Mouse (Mus musculus) erythroblast, embryonic 14.5 days (primary cell): ENCODE data around the gene Cd300e. TPM values are rescaled to one million over a fixed set of nuclear protein-coding genes. Genes with fewer than 3 reads are reported as not detected.

Experiments used
- H3K27me3 ChIP-seq: 2 replicates; pipeline ENCODE4 v1.6.1; 2012; ENCODE audit warnings: inconsistent platforms; ENCODE audit not compliant: control insufficient read depth
- H3K36me3 ChIP-seq: 2 replicates; pipeline ENCODE4 v1.6.1; 2012; ENCODE audit warnings: mild to moderate bottlenecking, inconsistent platforms; ENCODE audit not compliant: control insufficient read depth
- H3K4me1 ChIP-seq: 2 replicates; pipeline ENCODE4 v1.6.1; 2012; ENCODE audit warnings: inconsistent platforms; ENCODE audit not compliant: control insufficient read depth
- H3K4me3 ChIP-seq: replicated peaks from 2 replicates; pipeline ENCODE3; 2012; ENCODE audit warnings: moderate library complexity, mild to moderate bottlenecking, inconsistent platforms
- H3K9me3 ChIP-seq: 2 replicates; pipeline ENCODE4 v1.6.1; 2012; ENCODE audit warnings: low read length, inconsistent platforms, mixed read lengths; ENCODE audit not compliant: control insufficient read depth
- GATA1 ChIP-seq: IDR thresholded peaks from 2 replicates; pipeline ENCODE4 v1.6.1; 2012; ENCODE audit warnings: low read length, inconsistent platforms, mixed read lengths
- TAL1 ChIP-seq: IDR thresholded peaks from 3 replicates; pipeline ENCODE4 v1.6.1; 2012; ENCODE audit warnings: low read length, inconsistent platforms, mixed read lengths
- polyA plus RNA-seq: library from polyadenylated mRNA; stranded (reverse); fragments of >175 nt; gene quantifications from 2 replicates; pipeline ENCODE4 v1.2.3, GENCODE M21; 2012

The Cd300e gene
- polyA plus RNA-seq, 1 experiment, result not detected

GRCm38 (mm10) chr11:115100741-115101140 lies 38.8 kb upstream of the Cd300e start:
- Histone ChIP-seq H3K9me3 (no peaks in the 10 kb centered on the region), H3K4me3 (no peak overlapping the region), H3K27me3 (no peaks in the 10 kb centered on the region), H3K36me3 (no peaks in the 10 kb centered on the region), H3K4me1 (no peaks in the 10 kb centered on the region)
- TF ChIP-seq TAL1 (no peak), GATA1 (no peak)

- H3K27me3 ChIP-seq, result no peaks in the 10 kb centered on the region
- no peaks in the 10 kb centered on the region for H3K4me1 ChIP-seq
- TF ChIP-seq GATA1 (no peak), TAL1 (no peak)
- H3K9me3 ChIP-seq, result no peaks in the 10 kb centered on the region
- no peaks in the 10 kb centered on the region for H3K36me3 ChIP-seq
- no peak overlapping the region for H3K4me3 ChIP-seq
These were observed 38.1 kb upstream of the Cd300e start for GRCm38 (mm10) chr11:115100032-115100621.

DNA sequence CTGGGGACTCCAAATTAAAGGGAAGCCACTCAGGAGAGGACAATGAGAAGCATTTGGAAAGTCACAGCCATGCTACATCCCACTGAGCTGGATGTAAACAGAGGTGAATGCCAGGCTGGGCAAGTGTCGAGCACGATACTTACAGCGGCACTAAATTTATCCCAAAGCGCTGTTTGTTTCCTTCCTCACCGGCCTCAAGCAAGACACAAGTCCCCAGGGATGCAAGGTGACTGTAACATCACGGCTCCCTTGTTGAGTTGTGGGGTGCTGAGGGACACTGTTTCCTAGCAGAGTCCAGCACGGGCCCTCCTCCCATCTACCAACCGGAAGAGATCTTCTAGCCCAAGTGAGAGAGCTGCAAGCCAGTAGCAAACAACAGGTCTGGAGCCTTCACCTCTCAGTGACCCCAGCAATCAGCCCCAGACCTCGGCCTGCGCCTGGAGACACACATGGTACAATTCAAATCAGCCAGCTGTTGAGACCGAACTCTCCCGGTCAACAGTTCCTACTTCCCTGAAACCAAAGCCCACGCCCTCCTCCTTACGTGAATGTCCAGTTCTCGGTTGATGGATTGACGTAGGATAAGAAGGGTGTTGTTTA lies 37.4 kb upstream of the Cd300e start:
- H3K36me3 ChIP-seq, result no peaks in the 10 kb centered on the region
- TF ChIP-seq GATA1 (no peak), TAL1 (no peak)
- H3K9me3 ChIP-seq, result no peaks in the 10 kb centered on the region
- H3K4me3 ChIP-seq, result no peak overlapping the region
- H3K27me3 ChIP-seq, result no peaks in the 10 kb centered on the region
- H3K4me1 ChIP-seq, result no peaks in the 10 kb centered on the region

DNA sequence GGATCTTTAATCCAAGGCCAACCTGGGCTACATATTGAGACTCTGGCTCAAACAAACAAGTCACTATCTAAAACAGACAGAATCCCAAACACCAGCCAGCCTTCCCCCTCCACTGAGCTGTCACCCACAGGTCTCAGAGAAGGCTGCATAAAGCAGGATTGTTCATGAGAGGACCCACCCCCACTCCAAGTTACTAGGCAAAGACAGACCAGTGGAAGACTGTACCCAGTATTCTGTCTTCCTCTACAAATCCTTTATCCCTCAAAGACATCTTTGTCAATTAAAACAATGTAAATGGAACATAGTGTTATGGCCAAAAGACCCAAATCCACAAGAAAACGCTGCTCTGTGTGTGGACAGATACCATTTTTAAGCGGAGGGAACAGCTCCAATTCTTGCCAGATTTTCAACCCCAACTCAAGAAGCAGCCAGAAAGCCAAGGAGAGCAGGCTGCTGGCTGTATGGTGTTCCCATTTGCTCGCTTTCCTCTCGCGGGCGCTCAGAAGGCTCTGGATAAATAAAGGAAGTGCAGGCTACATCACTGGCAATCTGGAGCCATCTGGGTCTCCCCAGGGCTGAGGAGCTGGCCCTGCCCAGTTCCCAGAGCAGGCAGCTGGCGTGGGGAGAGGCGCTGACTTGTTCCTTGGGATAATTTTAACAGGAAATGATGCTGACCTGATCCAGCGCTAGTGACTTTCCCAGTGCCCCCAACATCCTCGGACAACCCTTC lies 36.4 kb upstream of the Cd300e start:
- Histone ChIP-seq H3K9me3 (no peaks in the 10 kb centered on the region), H3K27me3 (no peaks in the 10 kb centered on the region), H3K36me3 (no peaks in the 10 kb centered on the region), H3K4me3 (no peak overlapping the region), H3K4me1 (no peaks in the 10 kb centered on the region)
- no peak for TF ChIP-seq TAL1

- Histone ChIP-seq H3K27me3 (peaks cover 19% of the 10 kb centered on the region), H3K36me3 (no peaks in the 10 kb centered on the region), H3K4me3 (no peak overlapping the region), H3K9me3 (no peaks in the 10 kb centered on the region; the same call in 1 of the 2 replicates), H3K4me1 (no peaks in the 10 kb centered on the region)
- TF ChIP-seq TAL1 (no peak), GATA1 (no peak)
These were observed 30.2 kb upstream of the Cd300e start for GRCm38 (mm10) chr11:115092140-115092539.

- no peak within 1 kb of the TSS for H3K4me3 ChIP-seq
- H3K36me3 ChIP-seq, result no peaks in the 10 kb centered on the region
- H3K9me3 ChIP-seq, result no peaks in the 10 kb centered on the region; the same call in 1 of the 2 replicates
- no peaks in the 10 kb centered on the region for H3K4me1 ChIP-seq
- peaks cover 19% of the 10 kb centered on the region for H3K27me3 ChIP-seq
- TF ChIP-seq GATA1 (no peak), TAL1 (no peak)
These were observed 29.5 kb upstream of the Cd300e start, which contains the start of gene Rab37 for GRCm38 (mm10) chr11:115091362-115091901. Gene Rab37 (plus strand): TSS chr11:115091431.

DNA sequence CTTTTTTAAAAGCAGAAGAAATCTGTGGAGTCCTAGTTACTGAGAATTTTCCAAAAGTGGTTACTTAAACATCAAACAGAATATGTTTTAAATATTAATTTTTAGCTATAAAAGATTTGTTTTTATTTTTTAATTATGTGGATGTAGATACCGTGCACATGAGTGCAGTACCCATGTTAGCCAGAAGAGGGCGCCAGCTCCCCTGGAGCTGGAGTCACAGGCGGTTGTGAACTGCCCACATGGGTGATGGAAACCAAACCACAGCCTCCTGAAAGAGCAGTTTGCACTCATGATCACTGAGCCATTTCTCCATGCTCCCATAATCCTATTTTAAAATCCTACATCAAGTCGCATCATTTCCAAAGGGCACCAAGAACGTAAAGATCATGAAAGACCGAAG lies 27.9 kb upstream of the Cd300e start:
- Histone ChIP-seq H3K36me3 (no peaks in the 10 kb centered on the region), H3K4me1 (no peaks in the 10 kb centered on the region), H3K27me3 (peaks cover 19% of the 10 kb centered on the region), H3K9me3 (no peaks in the 10 kb centered on the region; the same call in 1 of the 2 replicates), H3K4me3 (no peak overlapping the region)
- TF ChIP-seq GATA1 (no peak), TAL1 (no peak)

DNA sequence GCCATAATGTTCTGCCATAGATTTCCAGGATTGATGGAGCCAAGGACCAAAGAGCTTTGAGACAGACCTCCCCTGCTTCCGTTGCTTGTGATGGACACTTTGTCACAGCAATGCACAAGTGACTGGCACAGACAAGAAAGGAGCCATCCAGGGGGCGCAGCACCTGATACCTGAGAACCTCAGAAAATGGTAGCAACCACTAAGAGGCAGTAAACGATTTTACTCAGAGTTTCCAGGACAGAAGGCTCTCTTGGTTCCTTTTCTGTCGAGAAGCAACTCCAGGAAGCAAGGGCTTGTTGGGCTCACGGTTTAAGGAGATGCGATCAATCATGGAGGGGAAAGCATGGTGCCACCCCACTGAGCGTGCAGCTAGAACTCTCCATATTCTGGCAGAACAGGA lies 24.2 kb upstream of the Cd300e start:
- no peaks in the 10 kb centered on the region for H3K4me1 ChIP-seq

DNA sequence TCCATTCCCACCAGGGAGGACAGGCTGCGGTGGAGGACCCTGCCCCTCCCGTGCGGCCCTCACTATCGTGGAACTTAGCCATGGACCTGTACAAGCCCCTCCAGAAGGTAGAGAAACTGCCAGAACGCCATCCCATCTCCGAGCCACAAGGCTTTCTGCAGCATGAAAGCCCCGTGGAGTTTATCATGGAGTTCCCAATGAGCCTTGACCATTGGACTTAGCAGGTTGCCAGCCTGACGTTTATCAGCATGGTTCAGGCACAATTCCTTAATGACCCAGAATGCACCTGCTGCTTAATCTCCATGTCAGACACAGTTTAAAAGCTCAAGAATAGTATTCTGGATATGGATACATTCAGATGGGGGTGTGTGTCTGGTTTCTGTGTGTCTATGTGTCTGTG lies 23.1 kb upstream of the Cd300e start:
- Histone ChIP-seq H3K36me3 (no peaks in the 10 kb centered on the region), H3K9me3 (no peaks in the 10 kb centered on the region; the same call in 1 of the 2 replicates), H3K27me3 (peaks cover 4% of the 10 kb centered on the region), H3K4me1 (no peaks in the 10 kb centered on the region), H3K4me3 (no peak overlapping the region)
- no peak for TF ChIP-seq TAL1
- TF ChIP-seq GATA1, result no peak

More for the DNA sequence above, 24.2 kb upstream of the Cd300e start:
- Histone ChIP-seq H3K36me3 (no peaks in the 10 kb centered on the region), H3K4me3 (no peak overlapping the region), H3K9me3 (no peaks in the 10 kb centered on the region; the same call in 1 of the 2 replicates), H3K27me3 (peaks cover 8% of the 10 kb centered on the region)
- no peak for TF ChIP-seq TAL1
- TF ChIP-seq GATA1, result no peak

- no peak for TF ChIP-seq GATA1
- TF ChIP-seq TAL1, result no peak
- Histone ChIP-seq H3K4me1 (no peaks in the 10 kb centered on the region), H3K27me3 (peaks cover 4% of the 10 kb centered on the region), H3K36me3 (no peaks in the 10 kb centered on the region), H3K4me3 (no peak overlapping the region), H3K9me3 (no peaks in the 10 kb centered on the region)
These were observed 22.6 kb upstream of the Cd300e start for GRCm38 (mm10) chr11:115084595-115084994.
